Mouse (Mus musculus) c-Kit-positive CD71-negative TER-119-negative erythroid progenitor cells, embryonic 14.5 days (primary cell): Measurements from ENCODE around the gene Iqce.

Source experiments
- DNase-seq: peaks from one replicate; pipeline ENCODE4 v3.0.0-alpha.2; 2013; ENCODE audit warnings: low read depth

Gene Iqce

DNA sequence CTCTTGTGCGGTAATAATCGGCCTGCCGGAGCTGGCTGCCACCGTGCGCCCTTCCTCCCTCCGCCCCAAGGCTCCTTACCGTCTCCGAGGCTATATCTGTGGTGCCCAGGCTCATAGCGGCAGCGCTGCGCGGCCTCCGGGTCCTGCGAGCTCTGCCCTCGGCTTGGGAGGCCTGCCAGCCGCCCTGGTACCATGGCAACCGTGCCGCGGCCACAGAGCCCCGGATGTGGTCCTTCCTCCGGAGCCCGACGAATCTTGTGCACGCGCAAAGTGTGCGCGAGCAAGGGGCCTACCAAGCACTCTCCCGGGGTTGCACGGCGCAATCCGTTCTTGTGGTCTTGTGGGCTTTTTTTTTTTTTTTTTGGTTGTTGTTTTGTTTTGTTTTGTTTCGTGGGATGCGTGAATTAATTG is at the start of gene Iqce:
Gene Iqce (minus strand): TSS at position 276 of the 411 bp plus-strand sequence.
- DNase-seq: peak; percentile 81

DNA sequence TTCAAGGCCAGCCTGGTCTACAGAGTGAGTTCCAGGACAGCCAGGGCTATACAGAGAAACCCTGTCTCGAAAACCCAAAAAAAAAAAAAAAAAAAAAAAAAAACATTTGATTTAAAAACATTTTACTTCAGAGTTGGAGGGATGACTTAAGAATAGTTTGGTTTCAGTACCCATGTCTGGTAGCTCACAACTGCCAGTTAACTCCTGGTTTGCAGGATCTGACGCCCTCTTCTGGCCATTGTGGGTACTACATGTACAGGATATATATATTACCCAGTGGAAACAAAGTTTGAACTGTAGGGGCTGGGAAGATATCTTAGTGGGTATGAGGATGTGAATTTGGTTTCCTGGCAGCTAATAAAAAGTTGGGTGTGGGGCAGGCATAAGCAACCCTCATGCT is 48.7 kb upstream of the Iqce start:
- no peak for DNase-seq

DNA sequence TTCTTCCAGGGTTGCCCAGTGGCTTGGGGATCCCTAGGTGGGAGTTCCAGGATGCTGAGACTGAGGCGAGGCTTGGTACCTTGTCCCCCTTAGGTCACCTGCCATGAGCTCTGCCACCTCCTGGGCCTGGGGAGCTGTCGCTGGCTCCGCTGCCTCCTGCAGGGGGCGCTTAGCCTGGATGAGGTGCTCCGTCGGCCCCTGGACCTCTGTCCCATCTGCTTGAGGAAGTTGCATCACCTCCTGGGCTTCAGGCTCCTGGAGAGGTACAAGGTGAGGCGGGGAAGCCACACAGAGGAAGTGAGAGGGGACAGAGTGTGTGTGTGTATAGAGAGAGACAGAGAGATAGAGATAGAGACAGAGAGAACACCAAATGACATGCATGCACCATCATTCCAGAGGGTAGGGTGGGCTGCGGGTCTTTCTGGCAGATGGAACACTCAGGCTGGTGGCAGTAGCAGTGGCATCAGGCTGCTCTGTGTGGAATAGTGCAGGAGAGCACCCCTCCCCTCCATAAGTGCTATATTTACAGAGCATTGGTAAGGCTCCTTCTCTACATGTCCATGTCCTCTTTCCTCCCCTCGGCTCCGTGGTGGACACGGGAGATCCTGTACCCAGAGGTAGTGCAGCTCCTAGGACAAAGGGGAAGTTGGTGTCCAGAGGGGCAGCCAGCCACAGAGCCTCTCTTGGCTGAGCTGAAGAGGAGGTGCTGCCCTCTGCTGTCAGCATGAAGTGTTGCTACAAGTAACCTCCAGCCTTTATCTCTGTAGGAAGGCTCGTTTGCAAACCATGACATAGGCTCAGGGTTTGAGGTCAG is 47.1 kb upstream of the Iqce start:
- DNase-seq: peak; percentile 76

DNA sequence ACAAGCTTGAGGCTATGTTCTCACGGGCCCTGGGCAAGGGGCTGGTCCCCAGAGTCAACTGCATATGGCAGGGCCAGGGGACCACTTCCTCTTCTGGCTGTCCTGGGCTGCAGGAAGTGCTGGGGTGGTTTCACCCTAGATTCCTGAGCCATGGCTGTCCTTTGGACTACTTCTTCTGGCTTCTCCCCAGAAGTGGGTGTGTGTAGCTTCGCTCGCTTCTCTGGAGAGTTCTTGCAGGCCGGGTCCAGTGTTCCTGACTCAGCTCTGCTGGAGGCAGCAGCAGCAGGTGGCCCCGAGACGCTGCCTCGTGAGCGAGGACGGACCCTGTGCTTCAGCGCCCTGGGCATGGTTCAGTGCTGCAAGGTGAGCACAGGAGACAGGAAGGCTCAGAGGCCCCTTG is 46.2 kb upstream of the Iqce start:
- no peak for DNase-seq

DNA sequence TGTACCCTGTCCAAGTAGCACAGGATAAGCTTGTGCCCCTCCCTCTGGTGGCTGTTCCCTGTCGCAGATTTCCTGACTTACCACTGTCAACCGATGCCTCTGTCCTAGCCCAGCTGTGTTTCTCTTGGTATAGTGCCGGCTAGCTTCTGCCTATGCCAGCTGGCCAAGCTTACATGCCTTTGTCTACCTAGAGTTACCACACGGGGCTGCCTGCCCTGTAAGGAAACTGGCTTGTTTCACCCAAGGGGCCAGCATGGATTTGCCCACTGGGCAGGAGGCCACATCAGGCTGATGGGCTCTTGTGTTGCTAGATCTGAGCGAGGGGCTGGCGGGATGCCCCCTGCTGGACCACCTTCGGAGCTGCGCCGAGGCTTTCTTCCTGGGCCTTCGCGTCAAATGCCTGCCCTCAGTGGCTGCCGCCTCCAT is 41.5 kb upstream of the Iqce start:
- no peak for DNase-seq

DNA sequence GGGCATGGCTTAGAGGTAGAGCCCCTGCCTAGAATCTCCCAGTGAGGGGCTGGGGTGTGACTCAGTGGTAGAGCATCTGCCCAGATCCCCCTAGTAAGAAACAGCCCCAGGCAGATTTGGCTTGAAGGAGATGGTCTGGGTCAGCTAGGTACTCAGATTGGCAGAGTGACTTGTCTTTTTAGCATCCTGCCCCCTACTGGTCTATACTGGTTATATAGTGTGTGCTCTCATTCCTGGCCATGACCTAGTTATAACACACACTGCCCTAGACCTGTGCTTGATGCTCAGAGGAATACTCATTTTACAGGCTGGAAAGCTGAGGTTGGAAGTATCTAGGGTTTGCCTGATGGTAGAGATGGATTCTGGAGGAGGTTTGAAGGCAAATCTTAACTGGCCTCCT is 39.7 kb upstream of the Iqce start:
- DNase-seq: no peak

DNA sequence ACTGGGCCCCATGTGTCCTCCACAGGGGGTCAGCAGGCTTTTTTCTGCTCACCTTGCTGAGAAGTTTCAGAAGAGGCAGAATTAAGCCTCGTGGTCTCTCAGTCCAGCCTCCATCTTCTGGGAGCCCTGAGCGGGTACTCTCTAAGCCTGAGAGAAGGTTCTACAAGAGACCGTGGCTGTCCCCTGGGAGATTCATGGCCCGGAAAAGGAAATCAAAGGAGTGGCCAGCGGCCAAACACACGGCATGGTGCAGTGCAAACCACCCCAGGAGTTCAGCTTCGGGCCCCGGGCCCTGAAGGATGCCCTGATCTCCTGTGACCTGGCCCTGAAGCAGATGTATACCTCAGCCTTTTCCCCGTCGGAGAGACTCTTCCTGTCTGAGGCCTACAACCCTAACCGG is 38.9 kb upstream of the Iqce start:
- no peak for DNase-seq

DNA sequence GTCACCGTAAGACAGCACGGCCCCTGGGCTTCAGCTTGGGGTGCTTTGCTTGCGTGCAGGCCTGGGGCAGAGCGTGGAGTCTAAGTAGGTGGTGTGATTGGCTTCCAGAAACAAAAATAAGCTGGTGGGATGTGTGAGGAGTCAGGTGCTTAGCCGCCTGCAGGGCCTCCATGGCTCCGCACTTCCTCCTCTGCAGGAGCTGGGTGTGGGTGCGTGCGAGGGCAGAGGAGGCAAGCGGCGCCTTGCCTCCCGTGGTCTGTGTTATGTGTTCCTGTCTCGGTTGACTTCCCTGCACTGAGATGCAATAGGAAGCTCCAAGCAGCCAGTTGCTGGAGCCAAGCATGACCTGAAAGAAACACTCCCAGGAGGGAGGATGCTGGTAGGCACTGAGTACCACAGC is 37.6 kb upstream of the Iqce start:
- DNase-seq: no peak

DNA sequence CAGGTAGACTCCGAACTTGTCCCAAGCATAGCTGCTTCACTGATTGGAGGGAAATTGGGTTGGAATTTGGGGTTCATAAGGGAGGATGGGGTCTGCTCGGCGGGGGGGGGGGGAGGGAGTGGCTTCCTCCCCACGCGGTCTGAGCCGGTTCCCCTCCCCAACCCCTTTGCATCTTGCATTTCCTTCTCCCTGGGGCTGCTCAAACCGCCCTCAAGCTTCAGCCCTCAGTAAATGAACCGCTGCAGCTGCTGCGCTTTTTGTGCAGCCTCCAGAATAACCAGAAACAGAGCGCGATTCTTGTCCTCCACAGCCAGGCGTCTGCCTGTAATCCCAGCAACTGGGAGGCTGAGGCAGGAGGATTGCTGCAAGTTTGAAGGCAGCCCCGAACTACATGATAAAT is 34.0 kb upstream of the Iqce start:
- DNase-seq: no peak

DNA sequence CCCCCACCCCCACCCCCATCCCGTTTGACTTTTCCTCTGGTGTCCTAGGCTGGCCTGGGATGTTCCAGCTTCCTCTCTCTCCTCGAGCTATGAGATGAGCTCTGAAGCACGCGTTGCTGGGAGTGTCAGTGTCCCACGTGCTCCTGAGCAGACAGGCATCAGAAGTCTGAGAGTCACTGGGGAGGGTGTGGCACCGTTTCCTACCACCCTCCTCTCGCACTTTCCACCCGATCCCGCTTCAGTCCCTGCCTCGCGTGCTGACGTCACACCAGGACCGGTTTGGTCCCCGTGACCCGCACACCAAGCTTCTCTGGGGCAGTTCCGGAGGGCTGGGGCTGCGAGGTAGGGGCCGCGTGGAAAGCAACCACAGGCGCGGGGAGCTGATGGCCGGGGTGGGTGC is 33.1 kb upstream of the Iqce start:
- DNase-seq: no peak

DNA sequence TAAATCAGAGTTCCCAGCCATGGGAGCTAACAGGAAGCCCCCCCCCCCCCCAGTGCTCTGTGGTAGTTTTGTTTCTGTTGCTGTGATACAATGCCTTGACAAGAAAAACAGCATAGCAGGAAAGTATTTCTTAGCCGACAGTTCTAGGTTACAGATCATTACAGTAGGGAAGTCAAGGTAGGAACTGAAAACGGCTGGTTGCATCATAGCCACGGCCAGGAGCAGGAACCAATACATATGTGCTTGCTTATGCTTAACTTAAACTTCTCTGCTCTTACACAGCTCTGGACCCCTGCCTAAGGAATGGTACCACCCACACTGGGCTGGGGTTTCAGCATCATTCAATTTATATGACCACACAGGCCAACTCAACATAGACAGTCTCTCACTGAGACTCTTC is 31.2 kb upstream of the Iqce start:
- DNase-seq: no peak

DNA sequence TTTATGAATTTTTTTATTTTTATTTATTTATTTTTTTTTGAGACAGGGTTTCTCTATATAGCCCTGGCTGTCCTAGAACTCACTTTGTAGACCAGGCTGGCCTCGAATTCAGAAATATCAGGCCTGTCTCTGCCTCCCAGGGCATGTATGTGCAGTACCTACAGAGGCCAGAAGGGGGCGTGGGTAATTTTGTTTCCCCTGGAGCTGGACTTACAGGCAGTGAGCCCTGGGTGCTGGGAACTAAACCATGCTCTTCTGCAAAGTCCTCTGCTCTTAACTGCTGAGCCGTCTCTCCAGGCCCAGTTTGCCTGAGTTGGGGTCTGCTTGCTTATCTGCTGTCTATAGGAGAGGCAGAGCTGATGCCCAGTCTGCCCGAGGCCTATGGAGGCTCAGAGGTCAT is 30.0 kb upstream of the Iqce start:
- no peak for DNase-seq

DNA sequence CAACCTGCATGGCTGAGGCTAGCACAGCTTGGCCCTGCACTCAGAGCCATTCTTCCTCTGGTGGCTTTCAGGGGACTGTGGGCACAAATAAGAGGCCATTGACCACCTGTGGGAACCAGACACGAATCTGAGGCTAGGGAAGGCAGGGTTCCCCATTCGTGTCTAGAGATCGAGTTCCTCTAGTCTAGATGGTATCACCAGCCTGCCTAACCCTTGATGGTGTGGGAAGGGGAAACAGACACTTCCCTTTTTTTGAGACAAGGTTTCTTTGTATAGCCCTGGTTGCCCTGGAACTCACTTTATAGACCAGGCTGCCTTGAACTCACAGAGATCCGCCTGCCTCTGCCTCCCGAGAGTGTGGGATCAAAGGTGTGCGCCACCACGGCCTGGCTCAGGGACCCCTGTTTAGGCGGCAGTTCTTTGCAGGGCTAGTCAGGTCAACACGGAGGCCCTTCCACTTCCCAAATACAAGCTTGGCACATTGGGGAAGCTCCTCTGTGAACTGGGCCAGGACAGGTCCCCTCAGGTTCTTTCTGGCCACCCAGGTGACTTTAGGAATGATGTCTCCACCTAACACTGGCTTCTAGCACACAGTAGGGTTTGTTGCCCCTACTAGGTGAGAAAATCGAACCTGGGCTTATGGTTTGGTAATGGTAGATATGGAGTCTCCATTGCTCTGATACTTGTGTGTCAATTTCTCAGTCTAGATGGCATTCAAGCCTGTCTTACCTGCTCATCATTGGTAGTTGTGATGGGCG is 29.0 kb upstream of the Iqce start:
- no peak for DNase-seq

DNA sequence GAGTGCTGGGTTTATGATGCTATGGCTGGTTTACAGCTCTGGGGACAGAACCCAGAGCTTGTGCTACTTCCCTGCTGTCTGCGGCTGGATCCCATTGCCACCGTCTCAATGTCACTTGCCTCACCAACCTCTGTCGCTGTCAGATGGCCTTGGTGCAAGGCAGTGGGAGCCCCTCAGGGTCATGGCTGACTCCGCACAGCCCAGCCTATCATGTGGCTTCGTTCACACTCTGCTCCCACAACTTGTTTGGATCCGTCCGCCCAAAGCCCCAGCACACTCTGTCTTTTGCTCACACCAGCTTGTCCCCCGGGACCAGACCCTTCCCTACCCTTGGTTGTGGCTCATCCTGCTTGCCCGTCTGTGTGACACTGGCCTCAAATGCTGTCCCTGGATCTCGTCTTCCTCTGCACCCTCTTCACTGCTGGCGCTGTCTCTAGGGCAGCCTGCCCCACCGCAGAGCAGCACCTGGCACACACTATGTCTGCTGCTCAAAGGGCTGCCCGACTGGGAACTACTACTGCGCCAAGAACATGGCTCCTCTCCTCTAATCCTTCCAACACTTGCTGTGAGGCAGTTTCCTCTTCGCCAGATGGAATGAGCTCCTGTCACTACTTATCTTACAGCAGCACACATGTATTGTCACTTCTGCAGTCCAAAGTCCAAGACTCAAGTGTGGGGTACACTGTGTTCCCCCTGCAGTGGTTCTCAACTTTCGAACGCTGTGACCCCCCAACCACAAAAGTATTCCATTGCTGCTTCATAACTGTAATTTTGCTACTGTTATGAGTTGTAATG is 25.0 kb upstream of the Iqce start:
- no peak for DNase-seq

DNA sequence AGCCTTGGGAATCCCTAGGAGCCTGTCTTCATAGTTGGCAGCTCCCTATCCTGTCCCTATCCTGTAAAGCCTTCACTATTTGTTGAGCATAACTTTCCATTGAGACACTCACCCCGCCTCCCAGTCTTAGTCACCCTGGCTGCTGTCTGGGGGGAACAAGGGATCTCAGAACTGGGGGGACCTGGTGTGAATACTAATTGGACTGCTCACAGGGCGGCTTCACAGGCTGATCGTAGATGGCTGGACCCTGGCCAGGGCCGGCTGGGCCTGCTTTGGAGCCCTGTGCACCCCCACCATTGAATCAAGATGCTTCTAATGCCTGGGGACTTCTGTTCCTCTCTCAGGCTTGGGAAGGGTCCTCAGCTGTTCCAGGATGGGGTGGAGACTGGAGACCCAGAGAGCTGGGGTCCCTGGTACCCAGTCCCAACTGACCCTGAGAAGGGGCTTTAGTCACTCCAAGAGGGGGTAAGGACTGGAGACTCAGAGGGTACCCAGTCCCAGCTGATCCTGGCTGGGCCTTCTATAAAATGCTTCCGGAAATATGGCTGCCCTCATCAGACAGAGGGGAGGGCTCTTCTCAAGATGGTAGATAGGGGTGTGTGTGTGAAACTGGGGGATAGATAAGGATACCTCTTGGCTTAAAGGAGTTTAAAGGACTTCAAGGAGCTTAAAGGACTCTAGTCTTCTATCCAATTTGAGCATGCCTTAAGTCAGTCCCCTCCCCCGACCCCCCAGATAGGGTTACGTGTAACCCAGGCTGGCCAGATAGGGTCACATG is 24.1 kb upstream of the Iqce start:
- no peak for DNase-seq

DNA sequence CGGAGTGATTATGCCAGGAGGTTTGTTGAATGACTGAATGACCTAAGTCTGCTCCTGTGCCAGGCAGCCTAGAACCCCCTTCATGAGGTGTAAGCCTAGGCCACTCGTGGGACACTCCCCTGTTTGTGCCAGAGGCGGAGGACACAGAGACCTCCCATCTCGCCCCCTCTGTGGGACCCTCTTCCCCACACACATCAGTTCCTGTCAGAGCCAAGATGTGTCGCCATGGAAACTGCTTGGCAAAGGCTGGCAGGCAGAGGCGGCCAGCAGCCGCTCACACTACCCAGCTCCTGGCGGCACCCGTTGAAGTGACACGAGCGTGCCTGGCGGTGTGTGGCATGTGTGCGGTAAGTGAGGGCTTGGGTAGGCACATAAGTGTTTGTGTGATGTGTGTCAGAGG is 21.6 kb upstream of the Iqce start, which contains the start of gene Amz1:
Gene Amz1 (plus strand): TSS at position 306 of the 400 bp plus-strand sequence.
- DNase-seq: no peak

DNA sequence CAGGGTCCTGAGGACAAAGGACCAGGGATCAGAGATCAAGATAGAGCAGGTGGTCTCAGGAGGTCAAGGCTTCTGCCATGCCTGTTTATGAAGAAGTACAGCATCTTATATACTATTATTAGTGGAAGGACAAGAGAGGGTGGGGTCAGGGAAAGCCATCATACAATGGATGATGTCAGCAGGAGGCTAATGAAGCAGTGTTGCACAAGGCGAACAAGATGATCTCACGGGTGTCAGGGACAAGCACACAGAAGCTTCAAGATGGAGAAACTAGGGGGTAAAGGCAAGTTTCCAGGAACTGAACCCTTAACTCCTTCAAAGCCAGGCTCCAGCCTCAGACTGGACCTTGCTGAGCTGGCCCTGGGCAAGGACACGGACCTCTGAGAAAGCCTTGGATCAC is 19.9 kb upstream of the Iqce start:
- no peak for DNase-seq

DNA sequence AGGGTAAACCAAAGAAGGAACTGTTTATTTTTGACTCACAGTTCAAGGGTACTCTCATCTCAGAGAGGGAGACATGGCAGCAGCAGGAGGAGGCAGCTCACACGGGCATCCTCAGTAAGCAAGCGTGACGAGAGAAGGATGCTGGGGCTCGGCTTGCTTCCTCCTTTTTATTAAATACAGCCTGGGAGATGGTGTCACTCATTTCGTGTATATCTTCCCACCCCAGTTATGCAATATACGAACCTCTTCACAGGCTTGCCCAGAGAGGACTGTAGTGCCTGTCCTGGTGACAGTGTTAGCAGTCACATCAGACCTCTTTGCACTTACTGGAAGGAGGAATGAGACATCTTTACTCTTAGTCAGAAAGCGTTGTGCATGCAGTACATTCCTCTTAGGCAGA is 18.6 kb upstream of the Iqce start:
- DNase-seq: no peak

DNA sequence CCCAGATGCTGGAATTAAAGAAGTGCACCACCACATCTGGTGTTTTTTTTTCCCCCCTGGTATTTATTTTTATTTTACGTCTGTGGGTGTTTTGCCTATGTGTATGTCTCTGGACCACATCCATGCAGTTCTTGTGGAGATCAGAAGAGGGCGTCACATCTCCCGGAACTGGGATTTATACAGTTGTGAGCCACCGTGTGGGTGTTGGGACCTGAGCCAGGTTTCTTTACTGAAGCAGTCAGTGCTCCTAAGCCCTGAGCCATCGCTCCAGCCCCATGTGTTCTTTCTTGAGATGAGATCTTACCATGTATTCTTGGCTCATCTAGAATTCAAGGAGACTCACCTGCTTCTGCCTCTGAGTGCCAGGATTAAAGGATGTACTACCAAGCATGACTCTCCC is 8.9 kb upstream of the Iqce start:
- DNase-seq: no peak

DNA sequence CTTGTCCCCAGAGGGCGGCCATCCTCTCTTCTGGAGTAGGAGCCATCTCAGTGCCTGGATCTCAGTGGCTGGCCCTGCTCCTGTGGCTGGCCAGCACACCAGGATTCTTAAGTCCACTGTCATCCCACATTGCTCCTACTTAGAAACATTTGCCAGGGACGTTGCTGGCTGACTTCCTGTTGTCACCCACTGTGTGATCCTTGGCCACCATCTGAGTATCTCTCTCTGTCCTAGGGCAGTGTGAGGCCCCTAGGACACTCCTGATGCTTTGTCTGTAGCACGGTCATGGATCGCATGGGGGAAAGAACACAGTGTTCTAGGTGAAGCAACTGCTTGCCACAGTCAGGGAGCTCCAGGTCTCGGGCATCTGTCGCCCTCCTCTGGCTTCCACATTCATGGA is 8.1 kb upstream of the Iqce start:
- DNase-seq: no peak

DNA sequence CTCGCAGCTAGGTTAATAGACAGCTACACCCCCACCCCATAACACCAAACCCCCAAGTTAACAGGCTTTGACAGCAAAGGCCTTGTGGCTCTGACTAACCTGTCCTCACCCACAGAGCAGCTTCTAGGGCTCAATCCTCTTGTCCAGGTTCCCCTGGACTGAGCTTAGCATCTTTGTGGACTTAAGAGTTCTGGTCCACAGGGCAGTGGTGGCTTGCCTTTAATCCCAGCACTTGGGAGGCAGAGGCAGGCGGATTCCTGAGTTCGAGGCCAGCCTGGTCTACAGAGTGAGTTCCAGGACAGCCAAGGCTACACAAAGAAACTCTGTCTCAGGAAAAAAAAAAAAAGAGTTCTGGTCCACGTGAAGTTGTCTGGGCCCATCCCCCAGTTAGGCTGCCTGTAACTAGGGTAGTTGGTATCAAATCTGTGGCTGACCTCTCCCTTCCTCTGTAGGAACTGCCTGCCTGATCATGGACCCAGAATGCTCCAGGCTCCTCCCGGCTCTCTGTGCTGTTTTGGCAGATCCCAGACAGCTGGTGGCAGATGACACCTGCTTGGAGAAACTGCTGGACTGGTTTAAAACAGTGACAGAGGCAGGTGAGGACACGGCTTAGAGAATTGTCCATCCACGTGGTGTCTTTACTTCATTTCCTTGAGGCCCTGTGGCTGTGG is 3.5 kb upstream of the Iqce start:
- no peak for DNase-seq
